Mouse (Mus musculus): ENCODE measurements around the gene Msl3l2.

The Msl3l2 gene

DNA sequence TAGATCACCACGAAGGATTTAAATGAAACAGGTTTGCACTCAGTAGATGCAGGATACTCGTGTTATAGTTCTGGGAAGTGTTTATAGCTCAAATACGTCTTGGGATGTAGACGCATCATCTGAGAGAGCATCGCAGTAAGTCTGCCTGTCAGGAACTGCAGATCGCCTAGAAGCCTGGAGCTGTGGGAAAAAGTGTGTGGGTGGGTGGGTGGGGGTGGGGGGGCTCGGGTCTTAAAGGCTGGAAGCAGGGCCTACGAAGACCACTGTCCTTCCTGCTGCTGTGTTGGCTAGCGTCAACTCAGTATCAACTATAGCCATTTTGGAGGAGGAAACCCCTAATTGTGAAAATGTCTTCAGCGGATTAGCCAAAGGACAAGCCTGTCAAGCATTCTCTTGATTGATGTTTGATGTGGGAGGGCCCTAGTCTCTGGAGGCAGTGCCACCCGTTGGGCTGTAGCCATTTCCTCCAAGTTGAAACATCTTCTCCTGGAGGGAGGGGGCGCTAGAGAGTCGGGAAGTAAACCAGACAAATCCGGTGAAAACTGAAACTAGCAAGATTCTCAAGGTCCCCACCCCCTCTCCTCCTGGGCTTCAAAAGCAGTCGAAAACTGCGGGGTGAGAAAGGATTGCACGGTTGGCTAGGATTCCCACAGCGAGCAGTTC is at the start of gene Msl3l2:
Gene Msl3l2 (plus strand): TSS at position 585 of the 663 bp plus-strand sequence.
- in situ Hi-C loops (cut with MboI; ENCODE audit: low sequenced_read_pairs): no loop called here

DNA sequence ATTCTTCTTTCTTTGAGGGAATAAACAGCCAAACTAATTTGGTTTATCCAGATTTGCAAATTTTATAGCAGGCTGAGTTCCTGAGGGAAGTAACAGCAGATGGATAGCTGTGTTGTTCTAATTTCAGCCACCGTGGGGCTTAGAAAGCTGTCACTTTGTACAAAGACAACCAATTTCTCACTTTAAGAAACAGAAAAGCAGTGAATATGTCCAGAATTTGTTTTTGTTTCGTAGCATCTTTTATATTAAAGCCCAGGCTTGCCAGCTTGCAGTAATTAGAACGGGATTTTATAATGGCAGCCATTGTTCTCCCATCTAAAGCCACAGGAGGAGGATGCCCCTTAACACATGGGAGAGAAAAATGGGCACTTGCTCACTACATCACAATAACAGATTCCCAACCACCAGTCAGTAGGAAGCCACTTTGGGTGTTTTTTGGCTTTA is 47.7 kb upstream of the Msl3l2 start:
- in situ Hi-C loops (cut with MboI; ENCODE audit: low sequenced_read_pairs): no loop called here

DNA sequence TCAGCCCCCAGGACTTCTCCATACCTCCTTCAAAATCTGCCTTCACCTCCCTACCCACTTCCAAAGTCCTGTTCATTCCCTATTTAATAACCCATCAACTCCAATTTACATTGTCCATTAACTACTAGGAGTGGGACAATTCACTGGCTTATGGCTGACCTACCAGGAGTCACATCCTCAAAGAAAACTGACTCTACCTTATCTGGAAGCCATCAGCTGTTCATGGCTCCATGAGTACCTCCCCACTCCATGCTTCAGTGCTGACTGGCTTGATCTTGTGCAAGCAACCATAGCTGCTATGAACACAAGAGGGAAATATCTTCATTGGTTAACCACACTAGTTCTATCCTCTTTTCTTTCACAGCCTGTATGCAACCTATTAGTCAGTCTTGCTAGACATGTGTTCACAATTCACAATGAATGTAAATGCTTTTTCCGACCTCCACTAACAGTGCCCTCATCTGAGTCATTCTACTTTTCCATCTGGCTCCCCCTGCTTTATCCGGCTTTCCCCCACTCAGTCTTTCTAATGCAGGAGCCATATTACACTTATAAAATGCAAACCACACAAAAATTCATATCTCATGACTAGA is 45.4 kb upstream of the Msl3l2 start:
- in situ Hi-C loops (cut with MboI; ENCODE audit: low sequenced_read_pairs): no loop called here

DNA sequence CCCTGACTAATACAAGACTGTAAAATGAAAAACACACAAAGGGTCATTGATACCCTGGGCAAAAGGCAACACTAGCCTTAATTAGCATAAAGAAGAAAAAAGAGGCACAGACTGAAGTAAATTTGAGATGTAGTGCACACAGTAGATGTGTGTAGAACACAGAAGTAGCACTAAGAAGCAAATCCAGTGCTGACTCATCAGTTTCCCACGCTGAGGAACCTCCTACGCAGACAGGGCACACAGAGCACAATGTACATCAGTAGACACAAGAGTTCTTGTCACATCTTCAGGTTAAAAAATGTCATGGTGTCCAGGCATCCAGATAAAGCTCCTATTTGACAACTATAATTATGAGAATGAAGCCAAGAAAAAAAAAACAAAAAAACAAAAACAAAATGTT is 44.0 kb upstream of the Msl3l2 start:
- in situ Hi-C loops (cut with MboI; ENCODE audit: low sequenced_read_pairs): no loop called here

DNA sequence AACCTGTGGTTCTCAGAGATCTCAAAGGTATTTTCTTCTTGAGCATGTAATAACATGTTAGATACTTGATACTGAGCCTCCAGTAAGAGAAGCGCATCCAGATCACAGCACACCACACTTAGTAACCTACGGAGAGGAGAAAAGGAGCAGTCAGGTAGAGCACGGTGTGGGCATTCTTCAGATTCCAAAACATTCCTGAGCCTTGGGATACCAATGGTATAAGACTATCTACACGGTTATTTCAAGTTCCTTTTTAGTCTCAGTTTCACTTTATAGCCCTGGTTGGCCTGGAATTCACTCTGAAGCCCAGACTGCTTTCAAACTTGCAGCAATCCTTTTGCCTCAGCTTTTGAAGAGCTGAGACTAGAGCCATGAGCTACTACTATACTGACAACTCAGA is 17.0 kb upstream of the Msl3l2 start:
- in situ Hi-C loops (cut with MboI; ENCODE audit: low sequenced_read_pairs): no loop called here

DNA sequence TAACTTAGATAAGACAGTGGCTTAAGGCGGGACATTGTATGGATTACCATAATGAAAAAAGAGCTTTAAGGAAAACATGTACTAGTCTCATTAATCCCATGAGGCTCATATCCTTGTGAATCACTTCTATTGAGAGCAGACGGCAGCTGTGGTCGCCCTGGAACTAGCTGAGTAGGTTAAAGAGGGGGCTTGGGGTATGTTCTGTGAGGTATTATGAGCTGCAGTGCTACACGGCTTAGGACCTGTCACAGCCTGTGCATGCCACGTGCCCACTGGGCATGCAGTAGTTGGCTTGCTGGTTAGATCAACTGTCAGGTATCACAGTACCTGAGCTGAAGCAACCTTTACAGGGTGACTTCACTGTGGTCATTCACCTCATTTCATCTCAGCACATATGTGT is 12.1 kb upstream of the Msl3l2 start:
- in situ Hi-C loops (cut with MboI; ENCODE audit: low sequenced_read_pairs): no loop called here

DNA sequence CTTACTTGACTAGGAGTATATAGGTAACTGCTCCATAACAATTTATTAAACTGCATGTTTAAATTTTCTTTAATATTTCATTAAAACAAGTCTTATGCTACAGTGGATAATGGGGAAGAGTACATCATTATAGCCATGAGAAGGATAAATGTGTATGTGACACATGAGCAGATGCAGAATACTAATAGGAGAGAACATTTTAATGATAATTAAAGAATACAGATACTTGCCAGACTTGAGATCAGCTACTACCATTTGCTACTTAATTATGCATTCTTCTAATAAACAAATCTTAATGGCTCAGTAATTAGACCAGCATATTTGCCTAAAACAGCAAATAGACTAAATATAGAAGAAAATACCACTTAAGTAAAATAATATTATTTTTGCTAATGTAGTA is 10.0 kb upstream of the Msl3l2 start:
- in situ Hi-C loops (cut with MboI; ENCODE audit: low sequenced_read_pairs): no loop called here

DNA sequence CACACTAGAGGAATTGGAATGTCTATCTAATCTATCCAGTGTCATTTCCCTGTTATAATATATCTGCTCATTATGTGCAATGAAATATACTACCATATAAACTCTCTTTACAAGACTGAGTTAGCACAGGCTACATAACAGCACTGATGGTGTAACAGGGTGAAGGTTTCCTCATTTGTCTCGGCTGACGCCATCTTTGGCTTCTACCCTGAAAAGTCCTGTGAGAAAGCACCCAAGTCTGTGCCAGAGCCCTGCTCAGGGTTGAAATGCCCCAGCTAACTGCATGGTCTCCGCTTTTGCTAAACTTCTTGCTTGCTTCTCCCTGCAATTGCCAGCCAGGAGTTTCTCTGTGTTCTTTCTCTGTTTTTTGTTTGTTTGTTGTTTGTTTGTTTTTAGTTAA is 7.6 kb upstream of the Msl3l2 start:
- in situ Hi-C loops (cut with MboI; ENCODE audit: low sequenced_read_pairs): no loop called here

DNA sequence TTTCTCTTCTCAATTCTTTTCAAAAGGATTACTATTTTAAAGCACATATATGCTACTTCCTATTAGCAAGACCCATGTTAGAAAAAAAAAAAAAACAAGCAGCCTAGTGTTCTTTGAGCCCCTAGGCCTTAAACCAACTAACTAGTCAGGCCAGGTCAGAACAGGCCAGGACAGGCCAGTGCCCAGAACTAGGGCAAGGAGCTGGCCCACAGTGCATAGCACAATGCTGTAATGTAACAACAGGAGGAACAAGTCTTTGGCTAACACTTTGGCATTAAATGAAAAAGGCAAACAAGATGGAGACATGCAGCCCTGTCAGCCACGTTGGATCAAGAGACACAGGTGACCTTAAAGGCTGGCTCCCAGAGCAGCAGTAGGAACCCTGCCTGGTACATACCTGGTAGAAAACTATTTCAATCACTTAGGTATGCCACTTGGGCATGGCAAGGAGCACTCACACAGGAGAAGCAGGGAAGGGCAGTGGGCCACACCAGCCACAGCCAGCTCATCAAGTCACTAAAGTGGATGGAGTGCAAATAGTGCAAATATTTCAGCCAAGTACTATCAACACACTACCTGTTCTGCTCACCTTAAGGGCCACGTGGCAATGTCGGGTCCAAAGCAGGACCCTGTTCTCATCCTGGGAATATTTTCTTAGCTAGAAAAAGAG is 6.9 kb upstream of the Msl3l2 start:
- in situ Hi-C loops (cut with MboI; ENCODE audit: low sequenced_read_pairs): no loop called here

DNA sequence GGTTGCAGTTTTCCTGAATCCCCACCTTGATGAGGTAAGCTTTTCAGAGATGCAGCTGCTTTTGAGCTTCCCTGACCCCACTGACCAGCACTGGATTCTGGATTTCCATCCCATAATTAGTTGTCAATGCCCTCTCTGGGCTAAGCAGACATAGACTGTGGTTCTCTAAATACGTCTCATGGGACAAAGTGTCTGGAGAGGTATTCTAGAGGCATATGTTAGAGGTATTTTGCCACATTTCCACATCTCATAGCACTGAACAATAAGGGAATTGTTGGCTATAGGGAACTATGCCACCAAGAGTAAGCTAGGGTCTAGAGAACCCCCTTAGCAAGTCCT is 248 bp downstream of the Msl3l2 start:
- in situ Hi-C loops (cut with MboI; ENCODE audit: low sequenced_read_pairs): no loop called here

DNA sequence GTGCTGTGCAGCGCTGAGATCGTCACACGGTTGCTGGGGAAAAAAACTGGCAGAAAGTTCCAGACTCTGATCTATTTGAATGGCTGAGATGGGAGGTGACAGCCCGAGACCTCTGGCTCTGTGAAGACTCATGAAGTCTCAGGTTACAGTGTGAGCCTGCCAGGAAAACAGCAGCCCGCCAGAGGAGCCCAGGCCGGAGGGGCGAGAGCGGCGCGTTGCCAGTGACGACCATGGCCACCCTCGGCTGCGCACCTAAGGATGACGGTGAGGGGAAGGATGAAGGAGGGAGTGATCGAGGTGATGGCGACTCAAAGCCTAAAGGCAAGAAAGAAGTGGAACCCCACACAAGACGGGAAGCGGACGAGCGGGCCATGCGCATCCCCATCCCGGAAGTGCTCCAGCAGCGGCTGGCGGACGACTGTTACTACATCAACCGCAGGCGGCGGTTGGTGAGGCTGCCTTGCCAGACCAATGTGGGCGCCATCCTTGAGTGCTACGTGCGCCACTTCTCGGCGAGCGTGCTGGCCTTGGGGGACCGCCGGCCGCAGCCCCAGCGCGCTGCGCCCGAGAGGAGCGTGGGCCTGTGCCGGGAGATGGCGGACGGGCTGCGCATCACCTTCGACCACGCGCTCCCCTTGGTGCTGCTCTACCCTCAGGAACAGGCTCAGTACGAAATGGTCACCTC is 8.4 kb downstream of the Msl3l2 start:
- in situ Hi-C loops (cut with MboI; ENCODE audit: low sequenced_read_pairs): no loop called here

DNA sequence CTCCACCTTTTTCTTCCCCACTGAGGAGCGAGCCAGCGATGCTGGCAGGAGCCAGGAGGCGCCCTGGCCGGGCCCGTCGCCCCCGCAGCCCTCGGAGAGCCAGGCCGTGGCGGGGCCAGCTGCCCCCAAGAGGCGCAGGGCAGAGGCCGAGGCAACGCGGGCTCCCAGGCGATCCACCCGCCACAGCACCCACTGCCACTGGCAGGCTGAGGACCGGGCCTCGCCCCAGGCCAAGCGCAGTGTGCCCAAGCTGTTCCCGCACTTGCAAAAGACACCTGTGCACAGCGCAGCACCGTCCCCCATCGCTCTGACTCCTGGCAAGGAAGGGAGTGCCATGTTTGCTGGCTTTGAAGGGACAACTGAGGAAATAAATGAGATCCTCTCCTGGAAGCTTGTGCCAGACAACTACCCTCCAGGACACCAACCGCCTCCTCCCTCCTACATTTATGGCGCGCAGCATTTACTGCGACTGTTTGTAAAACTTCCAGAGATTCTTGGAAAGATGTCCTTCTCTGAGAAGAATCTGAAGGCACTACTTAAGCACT is 9.0 kb downstream of the Msl3l2 start:
- in situ Hi-C loops (cut with MboI; ENCODE audit: low sequenced_read_pairs): no loop called here

DNA sequence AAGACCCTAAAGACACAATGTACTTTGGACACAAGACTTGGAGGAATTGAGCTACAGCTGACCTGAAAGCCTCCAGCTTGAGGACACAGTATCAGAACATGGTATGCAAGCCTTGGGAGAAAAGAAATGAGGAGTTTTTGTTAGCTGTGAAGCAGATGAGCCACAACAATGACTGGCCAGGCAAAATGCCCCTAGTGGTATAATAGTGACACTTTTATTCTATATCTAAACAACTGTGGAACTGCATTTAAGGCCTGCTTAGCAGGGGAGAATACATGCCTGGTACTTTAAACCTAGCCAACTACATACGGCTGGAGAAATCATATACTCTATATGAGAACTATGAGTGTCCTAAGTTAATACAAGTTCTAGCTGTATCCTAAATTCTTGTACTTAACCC is 20.3 kb downstream of the Msl3l2 start:
- in situ Hi-C loops (cut with MboI; ENCODE audit: low sequenced_read_pairs): no loop called here

DNA sequence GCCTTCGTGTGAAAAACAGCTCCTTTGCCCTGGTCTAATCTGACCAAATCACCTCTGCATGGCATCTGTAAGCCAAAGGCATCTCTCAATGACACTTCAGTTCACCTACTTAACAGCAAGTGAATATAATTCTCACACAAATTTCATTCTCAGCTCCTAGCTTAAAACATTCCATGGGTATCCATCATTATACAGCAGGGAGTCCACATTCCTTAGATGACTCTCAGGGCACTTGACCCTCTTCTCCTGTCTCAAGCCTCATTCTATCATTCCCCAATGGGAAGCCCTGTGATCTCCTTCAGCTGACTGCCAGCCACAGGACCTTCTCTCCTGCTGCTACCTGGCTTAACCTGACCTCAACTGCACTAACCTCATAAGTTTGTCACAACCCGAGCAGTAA is 22.9 kb downstream of the Msl3l2 start:
- in situ Hi-C loops (cut with MboI; ENCODE audit: low sequenced_read_pairs): no loop called here

DNA sequence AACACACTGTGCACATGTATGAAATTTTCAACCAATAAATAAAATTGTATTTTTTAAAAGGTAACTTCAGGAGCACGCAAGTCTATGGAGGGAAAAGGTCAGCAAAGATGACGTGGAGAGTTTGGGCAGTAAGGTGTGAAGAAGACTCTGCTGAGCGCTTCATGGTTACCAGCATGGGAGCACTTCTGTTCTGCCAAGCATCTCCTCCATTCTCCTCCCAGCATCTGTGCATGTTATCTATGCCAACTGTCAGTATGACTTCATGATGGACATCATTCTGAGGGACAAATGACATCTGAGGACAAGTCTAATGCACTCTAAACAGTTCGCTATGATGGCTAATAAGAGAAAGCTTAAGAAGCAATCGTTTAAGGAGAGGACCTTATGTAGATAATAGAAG is 30.5 kb downstream of the Msl3l2 start:
- in situ Hi-C loops (cut with MboI; ENCODE audit: low sequenced_read_pairs): no loop called here

DNA sequence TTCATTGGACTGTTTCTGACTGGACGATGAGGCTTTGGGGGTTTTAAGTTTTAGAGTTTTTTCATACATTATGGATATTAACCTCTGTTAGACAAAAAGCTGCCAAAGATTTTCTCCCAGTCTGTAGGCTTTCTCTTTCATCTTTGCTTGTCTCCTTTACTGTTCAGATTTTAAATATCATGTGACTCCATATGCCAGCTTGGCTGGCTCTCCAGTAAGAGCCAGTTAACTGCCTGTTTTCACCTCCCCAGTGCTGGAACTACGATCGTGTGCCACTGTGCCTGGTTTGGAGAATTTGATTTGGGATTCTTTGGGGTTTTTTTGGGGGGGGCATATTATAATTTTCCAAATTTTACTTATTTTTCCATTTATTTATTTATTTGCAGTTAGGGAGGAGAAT is 42.2 kb downstream of the Msl3l2 start:
- in situ Hi-C loops (cut with MboI; ENCODE audit: low sequenced_read_pairs): no loop called here

DNA sequence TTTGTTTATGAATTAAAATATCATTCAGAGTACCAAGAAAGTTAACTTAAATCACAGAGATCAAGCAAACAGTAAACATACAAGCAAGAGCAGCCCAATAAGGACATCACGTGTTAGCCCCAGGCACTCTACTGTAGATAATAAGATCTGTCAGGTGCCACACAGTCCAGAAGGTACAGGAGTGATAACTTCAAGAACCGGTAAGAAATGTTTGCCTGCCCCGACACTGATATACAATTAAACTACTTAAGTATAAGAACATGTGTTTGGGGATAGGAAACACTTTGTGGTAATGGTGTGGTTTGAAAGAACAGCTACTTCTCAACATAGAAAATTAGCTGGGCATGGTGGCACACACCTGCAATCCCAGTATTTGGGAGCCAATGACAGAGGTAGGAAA is 50.2 kb downstream of the Msl3l2 start:
- in situ Hi-C loops (cut with MboI; ENCODE audit: low sequenced_read_pairs): no loop called here

DNA sequence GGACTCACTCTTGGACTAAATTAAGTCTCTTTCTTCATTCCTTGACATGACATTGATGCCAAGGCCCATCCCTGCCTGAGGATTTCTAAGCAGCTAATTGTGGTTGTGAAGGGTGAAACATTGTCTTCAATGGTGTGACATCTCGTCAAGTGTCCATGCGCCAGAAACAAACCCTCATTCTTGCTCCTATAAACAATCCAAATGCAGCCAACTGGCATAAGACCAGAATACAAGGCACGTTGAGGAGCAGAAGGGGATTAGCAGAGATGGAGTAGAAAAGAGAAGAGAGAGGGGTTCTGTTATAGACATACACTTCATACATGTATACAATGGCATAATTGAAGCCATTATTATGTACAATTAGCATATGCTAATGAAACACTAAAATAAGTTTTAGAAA is 51.5 kb downstream of the Msl3l2 start:
- in situ Hi-C loops (cut with MboI; ENCODE audit: low sequenced_read_pairs): no loop called here

DNA sequence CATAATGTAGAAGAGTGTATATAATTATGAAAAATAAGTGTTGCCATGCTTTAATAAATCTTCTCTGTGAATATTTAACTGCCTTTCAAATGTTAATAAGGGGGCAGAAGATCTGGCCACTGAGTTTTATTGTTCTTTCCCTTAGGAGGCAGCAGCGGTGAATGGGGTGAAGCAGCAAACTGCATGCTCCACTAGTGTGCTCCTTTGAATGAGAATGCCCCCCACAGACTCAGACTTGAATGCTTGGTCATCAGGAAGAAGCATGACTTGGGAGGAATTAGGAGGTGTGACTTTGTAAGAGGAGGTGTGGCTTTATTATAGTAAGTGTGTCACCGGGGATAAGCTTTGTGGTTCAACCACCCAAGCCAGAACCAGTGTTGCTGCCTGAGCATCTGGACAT is 52.0 kb downstream of the Msl3l2 start:
- in situ Hi-C loops (cut with MboI; ENCODE audit: low sequenced_read_pairs): no loop called here

DNA sequence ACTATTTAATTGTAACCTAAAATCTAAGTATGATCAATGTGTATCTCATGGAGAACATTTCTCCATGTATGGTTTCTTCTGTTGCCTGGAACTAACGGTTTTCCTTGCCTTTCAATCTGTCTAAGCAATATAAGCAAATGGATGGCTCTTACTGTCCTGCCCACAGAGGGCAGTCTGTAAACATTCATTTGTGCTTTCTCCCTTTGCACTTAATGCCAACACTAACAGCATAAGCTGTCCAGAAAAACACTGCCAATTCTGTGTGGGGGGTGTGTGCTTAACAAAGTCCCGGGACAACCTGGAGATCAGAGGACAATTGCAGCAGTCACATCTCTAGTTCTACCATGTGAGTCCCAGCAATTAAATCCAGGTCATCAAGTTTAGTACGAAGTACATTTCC is 57.7 kb downstream of the Msl3l2 start:
- in situ Hi-C loops (cut with MboI; ENCODE audit: low sequenced_read_pairs): no loop called here

DNA sequence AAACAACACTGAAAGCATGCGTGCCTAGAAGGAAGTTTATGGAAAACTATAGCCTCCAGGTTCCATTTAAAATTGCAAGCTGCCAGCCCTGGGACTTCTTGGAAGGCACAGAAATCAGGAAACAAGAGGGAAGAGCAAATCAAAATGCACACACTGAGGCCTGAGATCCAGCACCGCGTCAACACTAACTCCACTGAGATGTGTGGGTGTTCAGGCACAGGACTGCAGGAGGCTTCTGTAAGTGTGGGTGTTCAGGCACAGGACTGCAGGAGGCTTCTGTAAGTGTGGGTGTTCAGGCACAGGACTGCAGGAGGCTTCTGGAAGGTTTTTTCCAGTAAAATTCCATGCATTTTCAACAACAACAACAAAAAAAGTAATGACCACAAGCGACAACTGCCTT is 59.0 kb downstream of the Msl3l2 start:
- in situ Hi-C loops (cut with MboI; ENCODE audit: low sequenced_read_pairs): no loop called here

All from CH12F3 (cell line).